Mouse (Mus musculus) MEL (cell line): Measurements from ENCODE around the gene Prkcz.

ENCODE experiments used
- CHD2 ChIP-seq: IDR thresholded peaks from 2 replicates; pipeline ENCODE4 v1.6.1; 2011; ENCODE audit warnings: low read length, improper control_type of control experiment
- CTCF ChIP-seq, 3 experiments: IDR thresholded peaks in 2 of 3; conservative IDR thresholded peaks in 1 of 3; 2 replicates each; pipeline ENCODE4 v1.5.1; 2011 to 2012; ENCODE audit warnings: low read length in 3 of 3, low read depth in 2 of 3, mild to moderate bottlenecking in 2 of 3, improper control_type of control experiment in 1 of 3, inconsistent platforms in 1 of 3, mixed read lengths in 1 of 3, moderate library complexity in 1 of 3; ENCODE audit not compliant: control insufficient read depth in 1 of 3, insufficient read depth in 1 of 3, poor library complexity in 1 of 3, severe bottlenecking in 1 of 3
- E2F4 ChIP-seq: IDR thresholded peaks from 2 replicates; pipeline ENCODE4 v1.6.1; 2011; ENCODE audit warnings: low read depth, low read length, improper control_type of control experiment, borderline replicate concordance
- EP300 ChIP-seq, 2 experiments: IDR thresholded peaks; 2 replicates each; pipeline ENCODE4 v1.6.1; 2011; ENCODE audit warnings: improper control_type of control experiment in 2 of 2, low read length in 2 of 2, low read depth in 1 of 2, mild to moderate bottlenecking in 1 of 2
- GATA1 ChIP-seq: IDR thresholded peaks from 2 replicates; pipeline ENCODE4 v1.6.1; 2011; ENCODE audit warnings: low read depth, low read length, improper control_type of control experiment
- MAFK ChIP-seq: IDR thresholded peaks from 2 replicates; pipeline ENCODE4 v1.6.1; 2011; ENCODE audit warnings: low read depth, mild to moderate bottlenecking, low read length, improper control_type of control experiment, borderline replicate concordance
- POLR2A ChIP-seq, 2 experiments: IDR thresholded peaks; 2 replicates each; pipeline ENCODE4 v1.6.1; 2011 to 2012; ENCODE audit warnings: low read length in 2 of 2, mild to moderate bottlenecking in 2 of 2, control low read depth in 1 of 2, improper control_type of control experiment in 1 of 2, low read depth in 1 of 2, moderate library complexity in 1 of 2; ENCODE audit not compliant: control insufficient read depth in 1 of 2, insufficient read depth in 1 of 2, poor library complexity in 1 of 2
- POLR2AphosphoS5 ChIP-seq: IDR thresholded peaks from 2 replicates; pipeline ENCODE4 v1.6.1; 2012; ENCODE audit warnings: low read depth, borderline replicate concordance, mild to moderate bottlenecking, inconsistent platforms, low read length, moderate library complexity, mixed read lengths
- RAD21 ChIP-seq: IDR thresholded peaks from 2 replicates; pipeline ENCODE4 v1.6.1; 2011; ENCODE audit warnings: mild to moderate bottlenecking, low read depth, low read length, improper control_type of control experiment
- TAL1 ChIP-seq: IDR thresholded peaks from 2 replicates; pipeline ENCODE4 v1.6.1; 2012; ENCODE audit warnings: mild to moderate bottlenecking, inconsistent platforms, low read length, moderate library complexity, mixed read lengths
- UBTF ChIP-seq: IDR thresholded peaks from 2 replicates; pipeline ENCODE4 v1.6.1; 2012; ENCODE audit warnings: low read depth, mild to moderate bottlenecking, inconsistent platforms, low read length, improper control_type of control experiment, moderate library complexity, borderline replicate concordance; ENCODE audit not compliant: insufficient read depth
- USF2 ChIP-seq, 2 experiments: IDR thresholded peaks; 2 replicates each; pipeline ENCODE4 v1.6.1; 2011 to 2012; ENCODE audit warnings: improper control_type of control experiment in 2 of 2, low read length in 2 of 2, borderline replicate concordance in 1 of 2, inconsistent platforms in 1 of 2, low read depth in 1 of 2, mild to moderate bottlenecking in 1 of 2; ENCODE audit not compliant: insufficient read depth in 1 of 2
- ZNF384 ChIP-seq: IDR thresholded peaks from 2 replicates; pipeline ENCODE4 v1.6.1; 2012; ENCODE audit warnings: low read depth, mild to moderate bottlenecking, inconsistent platforms, low read length, improper control_type of control experiment

- no peak for TF ChIP-seq CTCF (IDR thresholded peaks at IDR 0.05 in 2 of 3, conservative IDR thresholded peaks at IDR 0.05 in 1 of 3; ENCODE audit: control insufficient read depth in 1 of 3, insufficient read depth in 1 of 3, low read depth in 2 of 3, low read length in 3 of 3, poor library complexity in 1 of 3, severe bottlenecking in 1 of 3)
- no peak for TF ChIP-seq USF2 (IDR thresholded peaks at IDR 0.05; ENCODE audit: borderline replicate concordance in 1 of 2, insufficient read depth in 1 of 2, low read depth in 1 of 2, low read length in 2 of 2)
- no peak for TF ChIP-seq GATA1
- no peak for TF ChIP-seq ZNF384
- TF ChIP-seq EP300 (IDR thresholded peaks at IDR 0.05; ENCODE audit: low read depth in 1 of 2, low read length in 2 of 2), result no peak
- no peak for TF ChIP-seq POLR2AphosphoS5
- TF ChIP-seq POLR2A (IDR thresholded peaks at IDR 0.05; ENCODE audit: control insufficient read depth in 1 of 2, insufficient read depth in 1 of 2, low read depth in 1 of 2, low read length in 2 of 2, poor library complexity in 1 of 2), result no peak
- no peak for TF ChIP-seq MAFK
- TF ChIP-seq CHD2, result no peak
- no peak for TF ChIP-seq E2F4
- TF ChIP-seq UBTF, result no peak
- no peak for TF ChIP-seq TAL1
- no peak for TF ChIP-seq RAD21
These were observed 16.2 kb downstream of the Prkcz start for GRCm38 (mm10) chr4:155344716-155345607.
